Mouse (Mus musculus): ENCODE data around the gene Prkg1. TPM values are rescaled to one million over a fixed set of nuclear protein-coding genes. Genes with fewer than 3 reads are reported as not detected.

The Prkg1 gene
- polyA plus RNA-seq, 1 experiment from 2014 or later = 7.1 TPM

DNA sequence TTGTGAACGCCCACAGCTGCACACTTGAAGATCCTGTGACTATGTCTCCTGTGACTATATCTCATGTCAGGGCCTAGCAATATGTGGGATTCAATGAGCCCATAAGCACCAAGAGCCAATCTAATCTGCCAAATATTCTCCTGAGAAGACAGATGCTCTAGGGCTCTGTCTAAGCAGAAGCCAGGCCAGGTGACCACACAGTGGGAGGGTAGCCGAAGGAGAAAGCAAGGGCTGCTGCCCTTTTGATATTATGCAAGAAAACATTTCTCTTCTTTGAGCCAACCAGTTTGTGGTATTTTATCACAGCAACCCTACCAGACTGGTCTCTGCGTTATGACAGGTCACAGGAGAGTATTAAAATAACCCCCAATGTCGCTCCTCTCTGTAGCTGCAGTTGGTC is 688.7 kb downstream of the Prkg1 start:
- ATAC-seq (replicated peaks; ENCODE audit: insufficient number of reproducible peaks, low FRiP score, low TSS enrichment, low read depth) (no peak), DNase-seq (ENCODE audit: low spot score) (no peak)
- Histone ChIP-seq H3K27ac (replicated peaks; ENCODE audit: low read depth, low read length) (no peak overlapping the region), H3K4me1 (ENCODE audit: control insufficient read depth, insufficient read depth, low read length) (no peaks in the 10 kb centered on the region; the same call in 1 of the 2 replicates), H3K27me3 (ENCODE audit: control insufficient read depth, insufficient read depth, low read length) (no peaks in the 10 kb centered on the region), H3K4me3 (ENCODE audit: low read depth, low read length) (no peak overlapping the region), H3K4me2 (ENCODE audit: low read depth, low read length) (no peak overlapping the region), H3K9ac (replicated peaks; ENCODE audit: low read length) (no peak overlapping the region), H3K36me3 (replicated peaks; ENCODE audit: control insufficient read depth, insufficient read depth, low read depth, low read length) (no peaks in the 10 kb centered on the region), H3K9me3 (replicated peaks; ENCODE audit: control insufficient read depth, low read length) (no peaks in the 10 kb centered on the region)
- 87% methylated on average over 4 of the region's 4 CpGs for WGBS

DNA sequence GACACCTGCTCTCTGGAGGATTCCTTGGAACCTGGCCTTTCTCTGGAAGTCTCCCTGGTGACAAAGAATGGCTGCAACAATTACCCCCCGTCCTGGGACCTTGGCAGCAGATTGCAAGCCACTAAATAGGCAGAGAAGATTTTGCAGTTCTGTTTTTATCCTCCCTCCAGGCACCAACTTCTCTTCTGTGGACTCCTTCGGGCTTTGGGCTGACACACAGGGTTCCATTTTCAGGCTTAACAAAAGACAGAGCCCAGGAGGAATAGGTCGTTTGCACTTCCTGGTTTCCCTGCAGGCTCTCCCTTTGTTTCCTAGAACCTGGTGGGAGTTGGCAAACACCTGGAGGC is 690.1 kb downstream of the Prkg1 start:
- Histone ChIP-seq H3K9ac (replicated peaks; ENCODE audit: low read length) (no peak overlapping the region), H3K4me3 (ENCODE audit: low read depth, low read length) (no peak overlapping the region), H3K9me3 (replicated peaks; ENCODE audit: control insufficient read depth, low read length) (no peaks in the 10 kb centered on the region), H3K4me2 (ENCODE audit: low read depth, low read length) (no peak overlapping the region), H3K36me3 (replicated peaks; ENCODE audit: control insufficient read depth, insufficient read depth, low read depth, low read length) (no peaks in the 10 kb centered on the region), H3K27ac (replicated peaks; ENCODE audit: low read depth, low read length) (no peak overlapping the region), H3K27me3 (ENCODE audit: control insufficient read depth, insufficient read depth, low read length) (no peaks in the 10 kb centered on the region), H3K4me1 (ENCODE audit: control insufficient read depth, insufficient read depth, low read length) (no peaks in the 10 kb centered on the region; the same call in 1 of the 2 replicates)
- DNase-seq (ENCODE audit: low spot score) = peak; percentile 31
- 6% methylated on average over 3 of the region's 3 CpGs for WGBS
- ATAC-seq (replicated peaks; ENCODE audit: insufficient number of reproducible peaks, low FRiP score, low TSS enrichment, low read depth) = no peak

DNA sequence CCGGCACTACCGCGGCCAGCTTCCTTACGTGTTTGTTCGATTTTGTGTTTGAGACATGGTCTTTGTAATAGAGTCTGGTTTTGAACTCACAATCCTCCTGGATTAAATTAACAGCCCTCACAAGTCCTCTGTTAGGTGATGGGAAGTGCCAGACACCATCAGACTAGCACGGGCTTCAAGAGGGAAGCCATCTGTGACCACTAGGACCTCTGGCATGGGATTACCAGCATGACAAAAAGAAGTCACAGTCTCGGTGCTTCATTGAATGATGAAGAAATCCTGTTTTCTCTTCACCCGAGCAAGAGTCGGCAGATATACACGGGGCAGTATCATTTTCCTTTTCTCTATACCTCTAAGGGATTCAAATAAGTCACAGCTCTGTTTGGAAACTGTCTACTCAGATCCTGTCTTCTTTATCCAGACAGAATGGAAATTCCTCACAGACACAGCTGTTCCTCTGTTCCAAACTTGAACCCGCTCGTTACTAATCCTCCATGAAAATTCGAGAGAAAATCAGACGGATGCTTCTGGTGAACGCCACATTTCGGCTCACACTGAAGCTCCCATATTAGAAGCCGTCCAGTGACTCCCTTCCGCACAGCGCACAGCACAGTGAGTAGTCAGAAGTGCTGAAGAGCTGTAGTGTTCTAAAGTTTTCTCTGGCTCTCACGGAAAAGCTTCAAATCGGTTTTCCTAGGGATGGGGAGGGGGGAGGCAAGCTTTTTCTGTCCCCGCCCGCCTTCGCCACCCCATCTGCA is 690.7 kb downstream of the Prkg1 start:
- Histone ChIP-seq H3K4me2 (ENCODE audit: low read depth, low read length) (no peak overlapping the region), H3K27ac (replicated peaks; ENCODE audit: low read depth, low read length) (no peak overlapping the region), H3K36me3 (replicated peaks; ENCODE audit: control insufficient read depth, insufficient read depth, low read depth, low read length) (no peaks in the 10 kb centered on the region), H3K9me3 (replicated peaks; ENCODE audit: control insufficient read depth, low read length) (no peaks in the 10 kb centered on the region), H3K27me3 (ENCODE audit: control insufficient read depth, insufficient read depth, low read length) (no peaks in the 10 kb centered on the region), H3K4me1 (ENCODE audit: control insufficient read depth, insufficient read depth, low read length) (no peaks in the 10 kb centered on the region; the same call in 1 of the 2 replicates), H3K9ac (replicated peaks; ENCODE audit: low read length) (no peak overlapping the region), H3K4me3 (ENCODE audit: low read depth, low read length) (no peak overlapping the region)
- DNase-seq (ENCODE audit: low spot score) (peak; percentile 33), ATAC-seq (replicated peaks; ENCODE audit: insufficient number of reproducible peaks, low FRiP score, low TSS enrichment, low read depth) (peak; percentile 59; the same call in 1 of the 2 replicates)
- WGBS = 33% methylated on average over 24 of the region's 24 CpGs

DNA sequence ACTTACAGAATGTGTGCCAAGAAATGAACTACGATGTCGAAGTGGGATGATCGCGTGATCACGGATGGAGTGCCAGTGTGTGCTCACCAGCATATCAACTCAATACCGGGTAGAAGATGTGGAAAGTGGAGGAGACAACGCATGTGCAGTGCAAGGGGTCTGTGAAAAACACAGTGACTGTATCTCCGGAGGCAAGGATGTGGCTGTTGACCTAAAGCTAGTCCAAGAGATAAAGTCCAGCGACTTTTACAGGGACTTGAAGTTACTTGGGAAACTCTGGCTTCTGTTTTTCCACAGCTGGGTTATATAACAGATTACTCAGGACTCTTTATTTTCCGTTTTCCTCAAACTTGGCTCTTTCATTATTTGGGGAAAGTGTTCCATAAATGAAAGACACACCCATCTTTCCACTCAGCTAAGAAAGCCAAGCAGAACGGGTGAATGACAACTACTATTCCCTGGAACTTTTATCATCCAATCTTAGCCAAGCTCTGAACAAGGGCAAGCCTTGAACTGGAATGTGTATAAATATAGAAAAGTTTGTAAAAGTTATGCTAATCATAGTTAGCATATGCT is 699.5 kb downstream of the Prkg1 start:
- Histone ChIP-seq H3K9me3 (replicated peaks; ENCODE audit: control insufficient read depth, low read length) (no peaks in the 10 kb centered on the region), H3K36me3 (replicated peaks; ENCODE audit: control insufficient read depth, insufficient read depth, low read depth, low read length) (no peaks in the 10 kb centered on the region), H3K4me3 (ENCODE audit: low read depth, low read length) (no peak overlapping the region), H3K4me2 (ENCODE audit: low read depth, low read length) (no peak overlapping the region), H3K4me1 (ENCODE audit: control insufficient read depth, insufficient read depth, low read length) (no peaks in the 10 kb centered on the region), H3K9ac (replicated peaks; ENCODE audit: low read length) (no peak overlapping the region), H3K27me3 (ENCODE audit: control insufficient read depth, insufficient read depth, low read length) (no peaks in the 10 kb centered on the region), H3K27ac (replicated peaks; ENCODE audit: low read depth, low read length) (no peak overlapping the region)
- WGBS = 86% methylated on average over 11 of the region's 11 CpGs
- no peak for DNase-seq (ENCODE audit: low spot score)
- no peak for ATAC-seq (replicated peaks; ENCODE audit: insufficient number of reproducible peaks, low FRiP score, low TSS enrichment, low read depth)

DNA sequence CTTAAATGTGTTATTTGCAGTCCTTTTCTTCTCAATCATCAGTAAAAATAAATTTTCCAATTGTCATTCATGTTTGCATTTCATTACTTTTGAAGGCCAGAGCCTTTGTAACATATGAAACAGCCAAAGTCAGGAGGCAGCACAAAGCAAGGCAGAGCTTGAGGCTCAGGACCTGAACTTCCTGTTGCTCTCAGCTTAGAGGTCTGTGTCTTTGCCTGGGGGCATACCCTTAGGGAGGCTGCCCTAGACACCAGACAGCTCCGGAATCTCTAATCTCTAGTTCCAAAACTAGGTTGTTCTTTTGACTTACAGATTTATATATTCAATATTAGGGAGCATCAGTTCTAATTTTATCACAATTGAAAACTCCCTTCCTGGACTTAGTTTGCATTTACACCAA is 700.1 kb downstream of the Prkg1 start:
- Histone ChIP-seq H3K9ac (replicated peaks; ENCODE audit: low read length) (no peak overlapping the region), H3K27me3 (ENCODE audit: control insufficient read depth, insufficient read depth, low read length) (no peaks in the 10 kb centered on the region), H3K4me2 (ENCODE audit: low read depth, low read length) (no peak overlapping the region), H3K9me3 (replicated peaks; ENCODE audit: control insufficient read depth, low read length) (no peaks in the 10 kb centered on the region), H3K36me3 (replicated peaks; ENCODE audit: control insufficient read depth, insufficient read depth, low read depth, low read length) (no peaks in the 10 kb centered on the region), H3K27ac (replicated peaks; ENCODE audit: low read depth, low read length) (no peak overlapping the region), H3K4me3 (ENCODE audit: low read depth, low read length) (no peak overlapping the region), H3K4me1 (ENCODE audit: control insufficient read depth, insufficient read depth, low read length) (no peaks in the 10 kb centered on the region)
- WGBS = 63% methylated on average over 1 of the region's 1 CpGs
- DNase-seq (ENCODE audit: low spot score) = no peak
- ATAC-seq (replicated peaks; ENCODE audit: insufficient number of reproducible peaks, low FRiP score, low TSS enrichment, low read depth) = no peak

DNA sequence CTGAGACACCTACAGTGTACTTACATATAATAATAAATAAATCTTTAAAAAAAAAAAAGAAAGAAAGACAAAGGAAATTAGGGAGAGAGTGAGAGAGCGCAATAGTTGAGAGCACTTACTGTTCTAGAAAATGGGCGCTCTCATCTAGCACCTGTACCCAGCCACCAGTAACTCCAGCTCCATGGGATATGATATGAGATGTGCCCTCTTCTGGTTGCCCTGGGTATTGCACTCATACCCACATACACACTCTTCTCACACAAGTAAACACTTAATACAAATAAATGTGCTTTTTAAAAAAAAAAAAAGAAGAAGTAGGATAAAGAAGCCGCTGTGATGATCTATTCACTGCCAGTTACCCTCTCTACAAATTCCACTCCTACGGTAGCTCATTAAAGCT is 718.2 kb downstream of the Prkg1 start:
- Histone ChIP-seq H3K27me3 (ENCODE audit: control insufficient read depth, insufficient read depth, low read length) (no peaks in the 10 kb centered on the region), H3K4me2 (ENCODE audit: low read depth, low read length) (no peak overlapping the region), H3K36me3 (replicated peaks; ENCODE audit: control insufficient read depth, insufficient read depth, low read depth, low read length) (no peaks in the 10 kb centered on the region), H3K9me3 (replicated peaks; ENCODE audit: control insufficient read depth, low read length) (no peaks in the 10 kb centered on the region), H3K9ac (replicated peaks; ENCODE audit: low read length) (no peak overlapping the region), H3K4me3 (ENCODE audit: low read depth, low read length) (no peak overlapping the region), H3K27ac (replicated peaks; ENCODE audit: low read depth, low read length) (no peak overlapping the region), H3K4me1 (ENCODE audit: control insufficient read depth, insufficient read depth, low read length) (no peaks in the 10 kb centered on the region)
- 95% methylated on average over 4 of the region's 4 CpGs for WGBS
- no peak for DNase-seq (ENCODE audit: low spot score)
- ATAC-seq (replicated peaks; ENCODE audit: insufficient number of reproducible peaks, low FRiP score, low TSS enrichment, low read depth) = no peak

GRCm38 (mm10) chr19:31040948-31041847 is 723.6 kb downstream of the Prkg1 start:
- Histone ChIP-seq H3K9me3 (replicated peaks; ENCODE audit: control insufficient read depth, low read length) (no peaks in the 10 kb centered on the region), H3K4me1 (ENCODE audit: control insufficient read depth, insufficient read depth, low read length) (no peaks in the 10 kb centered on the region), H3K4me2 (ENCODE audit: low read depth, low read length) (no peak overlapping the region), H3K27ac (replicated peaks; ENCODE audit: low read depth, low read length) (no peak overlapping the region), H3K27me3 (ENCODE audit: control insufficient read depth, insufficient read depth, low read length) (no peaks in the 10 kb centered on the region), H3K4me3 (ENCODE audit: low read depth, low read length) (no peak overlapping the region), H3K36me3 (replicated peaks; ENCODE audit: control insufficient read depth, insufficient read depth, low read depth, low read length) (no peaks in the 10 kb centered on the region), H3K9ac (replicated peaks; ENCODE audit: low read length) (no peak overlapping the region)
- DNase-seq (ENCODE audit: low spot score) (no peak), ATAC-seq (replicated peaks; ENCODE audit: insufficient number of reproducible peaks, low FRiP score, low TSS enrichment, low read depth) (no peak)
- WGBS = 78% methylated on average over 2 of the region's 2 CpGs

- Histone ChIP-seq H3K4me1 (ENCODE audit: control insufficient read depth, insufficient read depth, low read length) (no peaks in the 10 kb centered on the region), H3K9ac (replicated peaks; ENCODE audit: low read length) (no peak overlapping the region), H3K27ac (replicated peaks; ENCODE audit: low read depth, low read length) (no peak overlapping the region), H3K36me3 (replicated peaks; ENCODE audit: control insufficient read depth, insufficient read depth, low read depth, low read length) (no peaks in the 10 kb centered on the region), H3K9me3 (replicated peaks; ENCODE audit: control insufficient read depth, low read length) (no peaks in the 10 kb centered on the region), H3K4me3 (ENCODE audit: low read depth, low read length) (no peak overlapping the region), H3K27me3 (ENCODE audit: control insufficient read depth, insufficient read depth, low read length) (no peaks in the 10 kb centered on the region), H3K4me2 (ENCODE audit: low read depth, low read length) (no peak overlapping the region)
- no peak for ATAC-seq (replicated peaks; ENCODE audit: insufficient number of reproducible peaks, low FRiP score, low TSS enrichment, low read depth)
- no peak for DNase-seq (ENCODE audit: low spot score)
- WGBS = 66% methylated on average over 3 of the region's 3 CpGs
Observed at GRCm38 (mm10) chr19:31038951-31039350, 725.9 kb downstream of the Prkg1 start.
